Mouse (Mus musculus): ENCODE data around the gene Mab21l2. TPM values are rescaled to one million over a fixed set of nuclear protein-coding genes. Genes with fewer than 3 reads are reported as not detected.

Gene Mab21l2
- polyA plus RNA-seq, 1 experiment from 2014 or later = 1.3 TPM

GRCm38 (mm10) chr3:86536751-86537150 is 11.7 kb downstream of the Mab21l2 start:
- 77% methylated on average over 1 of the region's 1 CpGs for WGBS

GRCm38 (mm10) chr3:86531531-86532269 is 16.7 kb downstream of the Mab21l2 start:
- H3K36me3 ChIP-seq = no peaks in the 10 kb centered on the region
- H3K27me3 ChIP-seq = no peaks in the 10 kb centered on the region
- no peak overlapping the region for H3K4me3 ChIP-seq
- ATAC-seq (ENCODE audit: borderline replicate concordance, extremely low read depth, low FRiP score, low TSS enrichment) = no peak
- no peak overlapping the region for H3K9ac ChIP-seq
- 66% methylated on average over 16 of the region's 16 CpGs for WGBS
- H3K4me2 ChIP-seq = no peak overlapping the region
- no peaks in the 10 kb centered on the region for H3K9me3 ChIP-seq
- H3K4me1 ChIP-seq = no peaks in the 10 kb centered on the region
- H3K27ac ChIP-seq = no peak overlapping the region

More at GRCm38 (mm10) chr3:86536751-86537150, 11.7 kb downstream of the Mab21l2 start:
- Histone ChIP-seq H3K4me3 (no peak overlapping the region), H3K27me3 (no peaks in the 10 kb centered on the region), H3K36me3 (no peaks in the 10 kb centered on the region), H3K9me3 (no peaks in the 10 kb centered on the region), H3K4me1 (no peaks in the 10 kb centered on the region), H3K4me2 (no peak overlapping the region), H3K9ac (no peak overlapping the region), H3K27ac (no peak overlapping the region)
- no peak for ATAC-seq (ENCODE audit: borderline replicate concordance, extremely low read depth, low FRiP score, low TSS enrichment)

- no peaks in the 10 kb centered on the region for H3K27me3 ChIP-seq
- whole genome bisulfite sequencing = 83% methylated on average over 3 of the region's 3 CpGs
- no peaks in the 10 kb centered on the region for H3K9me3 ChIP-seq
- no peak for ATAC-seq (ENCODE audit: borderline replicate concordance, extremely low read depth, low FRiP score, low TSS enrichment)
- H3K4me2 ChIP-seq = no peak overlapping the region
- no peaks in the 10 kb centered on the region for H3K4me1 ChIP-seq
- H3K36me3 ChIP-seq = no peaks in the 10 kb centered on the region
- H3K9ac ChIP-seq = no peak overlapping the region
- no peak overlapping the region for H3K4me3 ChIP-seq
- H3K27ac ChIP-seq = no peak overlapping the region
These were observed 25.4 kb downstream of the Mab21l2 start for GRCm38 (mm10) chr3:86522880-86523505.

- ATAC-seq (ENCODE audit: borderline replicate concordance, extremely low read depth, low FRiP score, low TSS enrichment) = no peak
These were observed 29.8 kb downstream of the Mab21l2 start for GRCm38 (mm10) chr3:86518506-86519109.

DNA sequence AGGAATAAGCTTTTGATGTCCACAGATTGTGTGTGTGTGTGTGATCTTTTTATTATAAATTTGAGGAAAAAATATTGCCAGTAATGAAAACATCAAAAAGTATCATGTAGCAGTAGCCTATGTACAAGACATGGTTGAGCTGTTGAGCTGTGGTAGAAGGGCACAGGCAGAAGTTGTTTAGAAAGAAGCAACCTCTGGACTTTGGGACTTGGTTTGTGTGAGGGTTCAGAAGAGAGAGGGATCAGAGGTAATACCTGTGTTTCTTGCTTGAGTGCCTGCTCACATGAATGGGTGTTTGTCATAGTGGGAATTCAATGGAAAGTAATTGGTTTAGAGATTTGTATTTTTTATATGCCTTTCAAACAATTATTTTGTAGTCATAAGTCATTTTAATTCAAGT is 47.8 kb downstream of the Mab21l2 start:
- no peak for ATAC-seq (ENCODE audit: borderline replicate concordance, extremely low read depth, low FRiP score, low TSS enrichment)
- no peak overlapping the region for H3K9ac ChIP-seq
- H3K4me1 ChIP-seq = no peaks in the 10 kb centered on the region
- H3K4me2 ChIP-seq = no peak overlapping the region
- no peaks in the 10 kb centered on the region for H3K27me3 ChIP-seq
- H3K9me3 ChIP-seq = no peaks in the 10 kb centered on the region
- no peak overlapping the region for H3K4me3 ChIP-seq
- H3K36me3 ChIP-seq = no peaks in the 10 kb centered on the region
- no peak overlapping the region for H3K27ac ChIP-seq

More at GRCm38 (mm10) chr3:86518506-86519109, 29.8 kb downstream of the Mab21l2 start:
- Histone ChIP-seq H3K27me3 (no peaks in the 10 kb centered on the region), H3K4me2 (no peak overlapping the region), H3K9ac (no peak overlapping the region), H3K4me3 (no peak overlapping the region), H3K4me1 (no peaks in the 10 kb centered on the region), H3K27ac (no peak overlapping the region), H3K9me3 (no peaks in the 10 kb centered on the region), H3K36me3 (no peaks in the 10 kb centered on the region)
- 69% methylated on average over 2 of the region's 2 CpGs for WGBS

All from lung, embryonic 15.5 days (tissue).